Mouse (Mus musculus) liver, adult 2 months (tissue): Measurements from ENCODE around the gene Samd11. TPM values are rescaled to one million over a fixed set of nuclear protein-coding genes. Genes with fewer than 3 reads are reported as not detected.

Experiments used
- DNase-seq: peaks from one replicate; pipeline ENCODE4 v3.0.0-alpha.2; 2011; ENCODE audit warnings: low read depth, low spot score; ENCODE audit errors: extremely low read depth
- H3K27ac ChIP-seq: fragments of 200-500 bp; replicated peaks from 2 replicates; pipeline ENCODE4 v1.5.1; 2012; ENCODE audit warnings: low read depth, mild to moderate bottlenecking, control low read depth, inconsistent platforms, low read length; ENCODE audit not compliant: insufficient read depth
- H3K27me3 ChIP-seq: fragments of 200-500 bp; 2 replicates; pipeline ENCODE4 v1.6.1; 2012; ENCODE audit warnings: mild to moderate bottlenecking, moderate library complexity, low read length, inconsistent platforms; ENCODE audit not compliant: control insufficient read depth, insufficient read depth
- H3K36me3 ChIP-seq: fragments of 200-500 bp; 2 replicates; pipeline ENCODE4 v1.6.1; 2012; ENCODE audit warnings: low read length, inconsistent platforms; ENCODE audit not compliant: control insufficient read depth, insufficient read depth
- H3K4me1 ChIP-seq: fragments of 200-500 bp; 2 replicates; pipeline ENCODE4 v1.6.1; 2011; ENCODE audit warnings: low read length; ENCODE audit not compliant: control insufficient read depth, insufficient read depth
- H3K4me3 ChIP-seq: fragments of 200-500 bp; 2 replicates; pipeline ENCODE4 v1.5.1; 2011; ENCODE audit warnings: low read depth, mild to moderate bottlenecking, control low read depth, low read length, moderate library complexity; ENCODE audit not compliant: insufficient read depth
- H3K79me2 ChIP-seq: fragments of 200-500 bp; 2 replicates; pipeline ENCODE4 v1.6.1; 2012; ENCODE audit warnings: inconsistent platforms, mild to moderate bottlenecking, low read length, moderate library complexity; ENCODE audit not compliant: control insufficient read depth, insufficient read depth
- H3K9ac ChIP-seq: fragments of 200-500 bp; 2 replicates; pipeline ENCODE4 v1.6.1; 2012; ENCODE audit warnings: low read depth, mild to moderate bottlenecking, control low read depth, inconsistent platforms, low read length
- CTCF ChIP-seq: fragments of 200-500 bp; IDR thresholded peaks from 2 replicates; pipeline ENCODE4 v1.5.1; 2011; ENCODE audit warnings: low read depth, low read length, control low read depth
- POLR2A ChIP-seq: fragments of 200-500 bp; IDR thresholded peaks from 2 replicates; pipeline ENCODE4 v1.6.1; 2011; ENCODE audit warnings: low read length, control low read depth; ENCODE audit not compliant: insufficient read depth; ENCODE audit errors: extremely low read depth
- WGBS: fragments of 180-500 bp; shearing (Covaris S2); methylation state at CpG from one replicate; pipeline ENCODE4 v1.1.7; 2018; 5-methylcytosine and 5-hydroxymethylcytosine counted together
- polyA plus RNA-seq: library from polyadenylated mRNA; depleted of rRNA; stranded (reverse); fragments of >200 nt; gene quantifications from 2 replicates; pipeline ENCODE4 v1.2.3, GENCODE M21; 2012
- total RNA-seq: library from RNA; depleted of rRNA; stranded (reverse); fragments of >200 nt; gene quantifications from 2 replicates; pipeline ENCODE4 v1.2.3, GENCODE M21; 2014

Gene Samd11
- total and polyA plus RNA-seq, 2 experiments: under 0.01 to 0.04 TPM

DNA sequence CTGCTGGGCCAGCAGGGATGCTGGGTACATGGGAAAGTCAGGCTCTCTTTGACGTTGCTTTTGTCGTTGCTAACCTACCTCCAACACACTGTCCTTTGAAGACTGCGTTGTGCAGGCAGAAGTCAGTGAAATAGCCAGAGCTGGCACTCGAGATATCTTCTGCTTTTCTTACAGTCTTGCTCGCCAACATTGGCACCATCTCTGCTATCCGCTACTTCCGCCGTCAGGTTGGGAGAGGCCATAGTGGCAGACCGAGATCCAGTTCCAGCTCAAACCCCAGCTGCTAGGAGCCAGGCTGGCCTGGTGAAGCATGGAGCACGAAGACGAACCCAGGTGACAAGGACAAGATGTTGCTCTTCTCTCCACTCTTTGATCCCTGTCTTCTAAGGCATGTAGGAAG, 35.5 kb downstream of the Samd11 start:
- no peak for DNase-seq
- Histone ChIP-seq H3K4me3 (no peak overlapping the region), H3K27ac (no peak overlapping the region), H3K4me1 (no peaks in the 10 kb centered on the region), H3K9ac (no peak overlapping the region), H3K79me2 (no peaks in the 10 kb centered on the region), H3K36me3 (no peaks in the 10 kb centered on the region), H3K27me3 (no peaks in the 10 kb centered on the region; the same call in 1 of the 2 replicates)
- TF ChIP-seq POLR2A (no peak), CTCF (no peak)
- WGBS: 90% methylated on average over 11 of the region's 11 CpGs

DNA sequence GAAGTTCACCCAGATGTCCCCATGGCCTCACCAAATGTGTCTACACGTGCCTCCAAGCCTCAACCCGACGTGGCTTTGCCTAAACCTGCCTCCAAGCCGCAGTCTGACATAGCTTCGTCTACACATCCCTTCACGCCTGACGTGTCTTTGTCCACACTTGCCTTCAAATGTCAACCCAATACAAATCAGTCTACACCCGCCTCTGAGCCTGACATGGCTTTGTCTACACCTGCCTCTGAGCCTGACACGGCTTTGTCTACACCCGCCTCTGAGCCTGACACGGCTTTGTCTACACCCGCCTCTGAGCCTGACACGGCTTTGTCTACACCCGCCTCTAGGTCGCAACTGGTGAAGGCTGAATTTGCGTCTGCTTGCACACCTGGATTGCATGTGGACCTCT, 37.6 kb downstream of the Samd11 start:
- 85% methylated on average over 16 of the region's 16 CpGs for WGBS
- Histone ChIP-seq H3K27ac (no peak overlapping the region), H3K4me1 (no peaks in the 10 kb centered on the region), H3K27me3 (no peaks in the 10 kb centered on the region; the same call in 1 of the 2 replicates), H3K4me3 (no peak overlapping the region), H3K9ac (no peak overlapping the region), H3K79me2 (no peaks in the 10 kb centered on the region), H3K36me3 (no peaks in the 10 kb centered on the region)
- no peak for DNase-seq
- TF ChIP-seq POLR2A: no peak
- TF ChIP-seq CTCF: no peak

DNA sequence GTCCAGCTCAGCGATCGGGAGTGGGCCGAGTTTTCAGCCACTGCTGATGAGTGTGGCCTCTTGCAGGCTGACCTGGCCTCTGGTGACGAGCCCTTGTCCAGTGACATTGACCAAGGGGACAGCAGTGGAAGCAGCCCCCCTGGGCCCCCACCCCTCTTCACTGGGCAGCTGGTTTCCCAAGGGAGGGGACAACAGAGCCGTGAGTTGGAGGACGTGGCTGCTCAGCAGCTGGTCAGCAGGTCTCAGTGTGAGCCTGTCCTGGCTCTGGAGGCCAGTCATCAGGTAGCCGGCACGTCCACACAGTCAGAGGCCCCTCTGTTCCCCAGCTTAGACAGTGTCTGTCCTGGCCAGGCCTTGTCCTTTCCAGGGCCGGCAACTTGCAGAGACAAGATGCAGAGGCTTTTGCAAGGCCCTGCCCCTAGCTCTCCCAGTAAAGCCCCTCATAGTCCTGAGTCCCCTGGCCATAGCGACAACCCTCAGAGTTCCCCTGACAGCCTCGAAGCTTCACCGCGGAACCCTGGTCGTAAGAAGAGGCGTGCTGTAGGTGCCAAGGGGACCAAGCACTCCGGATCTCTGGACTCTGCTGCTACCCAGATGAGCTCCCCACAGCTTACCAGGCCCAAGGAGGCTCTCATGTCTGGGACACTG, 38.3 kb downstream of the Samd11 start:
- DNase-seq: no peak
- H3K27me3 ChIP-seq: no peaks in the 10 kb centered on the region; the same call in 1 of the 2 replicates
- no peaks in the 10 kb centered on the region for H3K36me3 ChIP-seq
- no peaks in the 10 kb centered on the region for H3K4me1 ChIP-seq
- H3K9ac ChIP-seq: no peak overlapping the region
- TF ChIP-seq CTCF: no peak
- TF ChIP-seq POLR2A: no peak
- no peaks in the 10 kb centered on the region for H3K79me2 ChIP-seq
- 91% methylated on average over 16 of the region's 16 CpGs for WGBS
- H3K27ac ChIP-seq: no peak overlapping the region
- no peak overlapping the region for H3K4me3 ChIP-seq

DNA sequence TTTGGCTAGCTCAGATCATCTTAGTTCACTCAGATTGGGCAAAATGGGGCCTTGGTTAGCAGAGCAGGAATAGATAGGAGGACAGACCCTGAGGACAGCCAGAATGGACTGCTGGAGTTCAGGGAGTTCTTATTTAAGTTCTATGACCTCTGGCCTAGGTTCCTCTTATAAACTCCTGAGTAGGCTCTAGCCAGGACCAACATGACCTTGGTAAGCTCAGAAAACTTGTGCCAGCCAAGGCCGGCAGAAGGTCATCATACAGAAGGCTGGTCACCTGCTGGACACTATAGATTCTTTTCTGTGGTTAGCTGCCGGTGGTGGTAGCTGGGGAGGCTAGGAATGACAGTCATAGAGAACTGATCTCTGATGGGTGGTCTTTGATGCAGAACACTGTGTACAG, 39.3 kb downstream of the Samd11 start:
- H3K4me3 ChIP-seq: no peak overlapping the region
- WGBS: 77% methylated on average over 2 of the region's 2 CpGs
- no peaks in the 10 kb centered on the region for H3K36me3 ChIP-seq
- no peak for DNase-seq
- no peak overlapping the region for H3K9ac ChIP-seq
- no peaks in the 10 kb centered on the region for H3K79me2 ChIP-seq
- no peaks in the 10 kb centered on the region; the same call in 1 of the 2 replicates for H3K27me3 ChIP-seq
- H3K27ac ChIP-seq: no peak overlapping the region
- H3K4me1 ChIP-seq: no peaks in the 10 kb centered on the region
- no peak for TF ChIP-seq CTCF
- TF ChIP-seq POLR2A: no peak

DNA sequence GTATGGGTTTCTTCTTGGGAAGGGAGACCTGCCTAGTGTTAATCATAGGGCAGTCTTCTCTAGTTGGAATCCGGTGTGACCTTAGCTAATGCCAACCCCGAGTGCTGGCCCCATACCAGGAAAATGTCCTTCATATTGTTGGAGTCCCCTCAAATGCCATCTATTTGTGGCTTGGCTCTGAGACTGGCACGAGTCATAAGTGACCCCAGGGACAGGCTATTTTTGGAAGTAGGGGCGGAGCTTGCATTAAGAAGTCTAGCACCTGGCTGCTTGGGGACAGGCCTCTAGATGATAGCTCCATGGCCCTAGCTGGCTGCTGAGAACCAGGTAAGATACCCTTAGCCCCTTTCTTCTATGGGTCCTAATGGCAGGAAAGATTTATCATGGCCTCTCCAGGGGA, 39.8 kb downstream of the Samd11 start, which contains the start of gene Perm1:
Gene Perm1, plus strand, starts transcription at position 220 of the 400 bp plus-strand sequence.
- 74% methylated on average over 4 of the region's 4 CpGs for WGBS
- H3K27me3 ChIP-seq: no peaks in the 10 kb centered on the region; the same call in 1 of the 2 replicates

DNA sequence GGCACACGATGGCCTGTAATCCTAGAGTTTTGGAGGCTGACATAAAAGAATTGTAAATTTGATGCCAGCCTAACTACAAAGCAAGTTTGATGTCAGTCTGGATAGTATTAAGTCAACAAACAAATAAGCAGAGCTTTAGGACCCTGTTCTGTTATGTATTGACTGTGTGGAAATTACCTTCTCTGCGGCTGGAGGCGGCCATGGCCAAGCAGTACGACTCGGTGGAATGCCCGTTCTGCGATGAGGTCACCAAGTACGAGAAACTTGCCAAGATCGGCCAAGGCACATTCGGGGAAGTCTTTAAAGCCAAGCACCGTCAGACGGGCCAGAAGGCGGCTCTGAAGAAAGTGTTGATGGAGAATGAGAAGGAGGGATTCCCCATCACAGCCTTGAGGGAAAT, 42.3 kb downstream of the Samd11 start:
- H3K4me1 ChIP-seq: no peaks in the 10 kb centered on the region
- TF ChIP-seq CTCF (no peak), POLR2A (no peak)
- 94% methylated on average over 13 of the region's 13 CpGs for WGBS
- H3K79me2 ChIP-seq: no peaks in the 10 kb centered on the region
- no peak overlapping the region for H3K4me3 ChIP-seq
- H3K27ac ChIP-seq: no peak overlapping the region
- DNase-seq: no peak
- no peak overlapping the region for H3K9ac ChIP-seq
- H3K36me3 ChIP-seq: no peaks in the 10 kb centered on the region
- H3K27me3 ChIP-seq: no peaks in the 10 kb centered on the region; the same call in 1 of the 2 replicates

More for the DNA sequence above, 39.8 kb downstream of the Samd11 start, which contains the start of gene Perm1:
- Histone ChIP-seq H3K4me3 (no peak within 1 kb of the TSS), H3K36me3 (no peaks in the 10 kb centered on the region), H3K9ac (no peak within 1 kb of the TSS), H3K79me2 (no peaks in the 10 kb centered on the region), H3K27ac (no peak within 1 kb of the TSS), H3K4me1 (no peaks in the 10 kb centered on the region)
- no peak for DNase-seq
- TF ChIP-seq CTCF: no peak
